Mouse (Mus musculus): ENCODE data around the gene Slc37a2. TPM values are rescaled to one million over a fixed set of nuclear protein-coding genes. Genes with fewer than 3 reads are reported as not detected.

Slc37a2 gene
- polyA plus RNA-seq, 1 experiment: 186 TPM

- no peaks in the 10 kb centered on the region for H3K4me1 ChIP-seq (ENCODE audit: control insufficient read depth, insufficient read depth, low read length)
- no peak for TF ChIP-seq CTCF (IDR thresholded peaks at IDR 0.05; ENCODE audit: low read depth, low read length)
- TF ChIP-seq POLR2A (IDR thresholded peaks at IDR 0.05; ENCODE audit: borderline replicate concordance, low read depth, low read length): no peak
- no peak overlapping the region for H3K4me3 ChIP-seq (ENCODE audit: insufficient read depth, low read length)
- H3K27ac ChIP-seq (ENCODE audit: insufficient read depth, low read depth, low read length): no peak overlapping the region
These were observed 72.4 kb downstream of the Slc37a2 start for GRCm38 (mm10) chr9:37183176-37183575.

- Histone ChIP-seq H3K4me1 (ENCODE audit: control insufficient read depth, insufficient read depth, low read length) (no peaks in the 10 kb centered on the region), H3K4me3 (ENCODE audit: insufficient read depth, low read length) (no peak overlapping the region), H3K27ac (ENCODE audit: insufficient read depth, low read depth, low read length) (no peak overlapping the region)
- TF ChIP-seq CTCF (IDR thresholded peaks at IDR 0.05; ENCODE audit: low read depth, low read length) (no peak), POLR2A (IDR thresholded peaks at IDR 0.05; ENCODE audit: borderline replicate concordance, low read depth, low read length) (no peak)
These were observed 73.9 kb downstream of the Slc37a2 start for GRCm38 (mm10) chr9:37181596-37181995.

- Histone ChIP-seq H3K4me1 (ENCODE audit: control insufficient read depth, insufficient read depth, low read length) (peaks cover 3% of the 10 kb centered on the region; the same call in 1 of the 2 replicates), H3K4me3 (ENCODE audit: insufficient read depth, low read length) (no peak overlapping the region), H3K27ac (ENCODE audit: insufficient read depth, low read depth, low read length) (no peak overlapping the region)
- TF ChIP-seq CTCF (IDR thresholded peaks at IDR 0.05; ENCODE audit: low read depth, low read length) (no peak), POLR2A (IDR thresholded peaks at IDR 0.05; ENCODE audit: borderline replicate concordance, low read depth, low read length) (no peak)
These were observed 75.9 kb downstream of the Slc37a2 start for GRCm38 (mm10) chr9:37179596-37179995.

- TF ChIP-seq CTCF (IDR thresholded peaks at IDR 0.05; ENCODE audit: low read depth, low read length) (no peak), POLR2A (IDR thresholded peaks at IDR 0.05; ENCODE audit: borderline replicate concordance, low read depth, low read length) (no peak)
- H3K4me1 ChIP-seq (ENCODE audit: control insufficient read depth, insufficient read depth, low read length): peaks cover 3% of the 10 kb centered on the region; the same call in 1 of the 2 replicates
- no peak overlapping the region for H3K27ac ChIP-seq (ENCODE audit: insufficient read depth, low read depth, low read length)
- no peak overlapping the region for H3K4me3 ChIP-seq (ENCODE audit: insufficient read depth, low read length)
These were observed 76.6 kb downstream of the Slc37a2 start for GRCm38 (mm10) chr9:37178911-37179310.

Other genes with a start within 250 kb of the Slc37a2 start
- gene Pknox2, start 108.3 kb downstream of the Slc37a2 start, polyA plus RNA-seq (2012; ENCODE audit: insufficient read depth, insufficient read length, missing spikeins): not detected in 2 replicates
- gene Tmem218, start 47.5 kb downstream of the Slc37a2 start, polyA plus RNA-seq (2012; ENCODE audit: insufficient read depth, insufficient read length, missing spikeins): 4.7 and 5.9 TPM in 2 replicates
- 1.9 TPM in 2 replicates for gene Ccdc15, start 92.7 kb upstream of the Slc37a2 start, polyA plus RNA-seq (2012; ENCODE audit: insufficient read depth, insufficient read length, missing spikeins)
- gene Hepacam, start 111.6 kb upstream of the Slc37a2 start, polyA plus RNA-seq (2012; ENCODE audit: insufficient read depth, insufficient read length, missing spikeins): not detected in 2 replicates
- 0.12 TPM in 1 of 2 replicates, not detected in the other for gene Robo4, start 146.2 kb upstream of the Slc37a2 start, polyA plus RNA-seq (2012; ENCODE audit: insufficient read depth, insufficient read length, missing spikeins)
- not detected in 2 replicates for gene Robo3, start 177.5 kb upstream of the Slc37a2 start, polyA plus RNA-seq (2012; ENCODE audit: insufficient read depth, insufficient read length, missing spikeins)
- 23.5 and 27.3 TPM in 2 replicates for gene Msantd2, start 233.6 kb upstream of the Slc37a2 start, polyA plus RNA-seq (2012; ENCODE audit: insufficient read depth, insufficient read length, missing spikeins)

All from bone marrow macrophage, adult 2 months (primary cell).